In the genomic region with DNA sequence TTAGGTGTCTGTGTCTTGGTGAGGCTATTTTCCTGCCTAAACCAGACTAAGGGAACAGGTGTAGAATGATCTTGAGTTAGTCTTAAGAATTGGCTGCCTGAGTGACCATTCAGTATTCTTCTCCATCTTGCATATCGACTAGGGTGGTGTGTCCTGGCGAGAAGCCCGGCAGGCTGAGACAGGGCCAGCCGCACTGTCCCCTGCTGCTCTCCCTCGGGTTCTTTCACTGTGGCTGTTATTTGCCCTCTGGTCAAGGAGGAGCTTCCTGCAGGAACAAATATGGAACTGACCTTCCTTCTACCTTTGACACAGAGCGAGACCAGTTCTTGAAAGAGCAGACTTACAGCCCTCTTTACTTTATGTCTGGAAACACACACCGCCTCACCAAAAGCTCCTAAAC, we compare ENCODE assay signal across 21 mouse cellular contexts. TPM values are rescaled to one million over a fixed set of nuclear protein-coding genes. Genes with fewer than 3 reads are reported as not detected.
DNase-seq lines count a peak whose midpoint lies in the region; ATAC-seq lines count a peak whose summit lies in the region.
"Had no signal": no experiment of that assay in that cellular context is flagged by ENCODE, and none has a peak within 500 bp of the region (broad histone marks: within the 10 kb centered on the region; RNA-seq: fewer than 3 reads in every experiment).

No protein-coding gene starts in this region.

- peak overlapping the region; percentile 46; the same call in 1 of the 2 replicates for H3K9ac ChIP-seq in heart, embryonic 11.5 days (ENCODE audit: low read depth, low read length)
- H3K9ac ChIP-seq: hindbrain, embryonic 15.5 days; limb, embryonic 15.5 days had no signal

- peak overlapping the region; percentile 27 for H3K4me2 ChIP-seq in heart, embryonic 11.5 days
- H3K4me2 ChIP-seq: hindbrain, embryonic 15.5 days; limb, embryonic 15.5 days had no signal

- no peaks in the 10 kb centered on the region for H3K27me3 ChIP-seq in heart, embryonic 11.5 days (ENCODE audit: control insufficient read depth, insufficient read depth, low read length)
- H3K27me3 ChIP-seq: hindbrain, embryonic 15.5 days; limb, embryonic 15.5 days had no signal

- H3K27ac ChIP-seq in heart, embryonic 11.5 days (ENCODE audit: low read depth, low read length) = peak overlapping the region; percentile 75
- H3K27ac ChIP-seq: hindbrain, embryonic 15.5 days; kidney, postnatal 0 days; left cerebral cortex, adult 2 months; limb, embryonic 15.5 days had no signal

- H3K9me3 ChIP-seq in heart, embryonic 11.5 days (replicated peaks; ENCODE audit: control insufficient read depth, low read length) = no peaks in the 10 kb centered on the region
- H3K9me3 ChIP-seq: G1E; hindbrain, embryonic 15.5 days; limb, embryonic 15.5 days had no signal

- H3K4me3 ChIP-seq in heart, embryonic 11.5 days (ENCODE audit: low read depth, low read length) = no peak overlapping the region
- H3K4me3 ChIP-seq: hindbrain, embryonic 15.5 days; left cerebral cortex, adult 2 months; limb, embryonic 15.5 days had no signal

- WGBS in heart, embryonic 11.5 days (ENCODE audit: insufficient replicate concordance) = 62% methylated on average over 7 of the region's 7 CpGs

- peaks cover 3% of the 10 kb centered on the region; the same call in 1 of the 2 replicates for H3K36me3 ChIP-seq in heart, embryonic 11.5 days (ENCODE audit: control insufficient read depth, insufficient read depth, low read length)

- H3K4me1 ChIP-seq in heart, embryonic 11.5 days (ENCODE audit: control insufficient read depth, insufficient read depth, low read length) = peaks cover 30% of the 10 kb centered on the region

- DNase-seq in heart, adult 11 months = peak; percentile 96
- DNase-seq in heart, adult 8-10 months (ENCODE audit: low spot score) = no peak
- peak; percentile 17 for DNase-seq in Muller cell, postnatal 12 days (ENCODE audit: inconsistent ontology term)
- DNase-seq in heart, postnatal 4 days = peak; percentile 67
- DNase-seq in frontal cortex, postnatal 36 days (ENCODE audit: low spot score in 2 of 2) = no peak
- no peak for DNase-seq in layer of hippocampus, adult 11-12 months (ENCODE audit: low spot score)
- DNase-seq: cerebellum, adult 8-10 months; lung, postnatal 10 days; right cerebral cortex, adult 18-20 months had no signal

- no peak for ATAC-seq in heart, embryonic 11.5 days (replicated peaks; ENCODE audit: insufficient number of reproducible peaks, low FRiP score, low TSS enrichment)

RNA-seq across cellular contexts. Expression of gene Gm21987, which starts 5.2 kb away (rescaled TPM):
- not detected for total RNA-seq in heart, adult 8-10 months (2022)
- 2.4 and 3.4 TPM in 2 replicates for polyA plus RNA-seq in heart, embryonic 11.5 days (2014; fragmentation: Nextera tagmentation; extraction: Ambion mirVana)
- total RNA-seq in heart, postnatal 4 days (2021) = 1 to 10 TPM; 1.1 to 1.6 TPM
- total RNA-seq: gastrocnemius, postnatal 4 days; left cerebral cortex, adult 2 months; neutrophil, adult 5-6 weeks had no signal
- polyA plus RNA-seq: brain, embryonic 14.5 days; C2C12; hindbrain, embryonic 15.5 days; kidney, postnatal 0 days; spleen, adult 2 months; testis, adult 2 months had no signal

RNA-seq across cellular contexts. Expression of gene Cox17, which starts 5.2 kb away (rescaled TPM):
- 100 to 1,000 TPM; 269 to 387 (median 331) TPM for total RNA-seq in heart, adult 8-10 months (2022)
- polyA plus RNA-seq in heart, embryonic 11.5 days (2014; fragmentation: Nextera tagmentation; extraction: Ambion mirVana) = 289 and 314 TPM in 2 replicates
- 100 to 1,000 TPM; 203 to 222 TPM for total RNA-seq in heart, postnatal 4 days (2021)

RNA-seq across cellular contexts. Expression of gene Popdc2, which starts 10.0 kb away (rescaled TPM):
- total RNA-seq in heart, adult 8-10 months (2022) = 100 to 1,000 TPM; 451 to 631 (median 553) TPM
- 292 and 312 TPM in 2 replicates for polyA plus RNA-seq in heart, embryonic 11.5 days (2014; fragmentation: Nextera tagmentation; extraction: Ambion mirVana)
- total RNA-seq in heart, postnatal 4 days (2021) = 100 to 1,000 TPM; 764 to 831 TPM

RNA-seq across cellular contexts. Expression of gene Maats1, which starts 10.1 kb away (rescaled TPM):
- not detected for total RNA-seq in heart, adult 8-10 months (2022)
- 0.21 TPM in 1 of 2 replicates, not detected in the other for polyA plus RNA-seq in heart, embryonic 11.5 days (2014; fragmentation: Nextera tagmentation; extraction: Ambion mirVana)
- under 1 TPM in 1 of 2 experiments, not detected in 1; 0.09 TPM for total RNA-seq in heart, postnatal 4 days (2021)
- total RNA-seq: neutrophil, adult 5-6 weeks had no signal
- polyA plus RNA-seq: G1E; limb, embryonic 15.5 days had no signal

RNA-seq across cellular contexts. Expression of gene Nr1i2, which starts 57.4 kb away (rescaled TPM):
- not detected for total RNA-seq in heart, adult 8-10 months (2022)
- polyA plus RNA-seq in heart, embryonic 11.5 days (2014; fragmentation: Nextera tagmentation; extraction: Ambion mirVana) = 0.13 TPM in 1 of 2 replicates, not detected in the other
- not detected for total RNA-seq in heart, postnatal 4 days (2021)
- total RNA-seq: G1E; left cerebral cortex, adult 2 months; neutrophil, adult 5-6 weeks had no signal
- polyA plus RNA-seq: brain, embryonic 14.5 days; C2C12; G1E; hindbrain, embryonic 15.5 days; limb, embryonic 15.5 days; spleen, adult 2 months had no signal

Comparison
In these comparisons a context has a peak if more than half of its experiments do, and no peak if none do; other contexts are left out.
1. DNase-seq: peak in heart, adult 11 months (single experiment), Muller cell, postnatal 12 days (single experiment) and heart, postnatal 4 days (single experiment); none in heart, adult 8-10 months (single experiment), frontal cortex, postnatal 36 days (0 of 2) and layer of hippocampus, adult 11-12 months (single experiment).